In genomic region chrX:99159020-99159419, GRCm38 (mm10) we compare ENCODE assay signal across 27 mouse cellular contexts. TPM values are rescaled to one million over a fixed set of nuclear protein-coding genes. Genes with fewer than 3 reads are reported as not detected.
A peak's percentile ranks its signal among the peaks of the same experiment; 100 is the strongest.
DNase-seq lines count a peak whose midpoint lies in the region; ATAC-seq and TF ChIP-seq lines count a peak whose summit lies in the region.
"Had no signal": no experiment of that assay in that cellular context is flagged by ENCODE, and none has a peak within 500 bp of the region (broad histone marks: within the 10 kb centered on the region; RNA-seq: fewer than 3 reads in every experiment).

No protein-coding gene starts in this region.

- H3K4me3 ChIP-seq in heart, embryonic 15.5 days, result no peak overlapping the region
- no peak overlapping the region for H3K4me3 ChIP-seq in liver, postnatal 0 days (ENCODE audit: low read depth, low read length)
- no peak overlapping the region for H3K4me3 ChIP-seq in liver, embryonic 12.5 days
- H3K4me3 ChIP-seq in midbrain, embryonic 11.5 days (ENCODE audit: low read depth, low read length), result no peak overlapping the region
- no peak overlapping the region for H3K4me3 ChIP-seq in midbrain, postnatal 0 days (ENCODE audit: low read depth, low read length)
- H3K4me3 ChIP-seq: forebrain, embryonic 10.5 days; forebrain, embryonic 13.5 days; heart, embryonic 13.5 days; hindbrain, embryonic 10.5 days; hindbrain, embryonic 13.5 days had no signal

- no peaks in the 10 kb centered on the region for H3K36me3 ChIP-seq in heart, embryonic 15.5 days
- no peaks in the 10 kb centered on the region for H3K36me3 ChIP-seq in liver, postnatal 0 days (replicated peaks; ENCODE audit: insufficient read depth, low read length)
- no peaks in the 10 kb centered on the region for H3K36me3 ChIP-seq in liver, embryonic 12.5 days
- H3K36me3 ChIP-seq in midbrain, embryonic 11.5 days (ENCODE audit: control insufficient read depth, insufficient read depth, low read length), result no peaks in the 10 kb centered on the region
- no peaks in the 10 kb centered on the region for H3K36me3 ChIP-seq in midbrain, postnatal 0 days (ENCODE audit: insufficient read depth, low read length)
- H3K36me3 ChIP-seq: forebrain, embryonic 10.5 days; G1E; heart, embryonic 13.5 days; hindbrain, embryonic 10.5 days; hindbrain, embryonic 13.5 days had no signal

- WGBS in heart, embryonic 15.5 days, result 54% methylated on average over 8 of the region's 8 CpGs
- 65% methylated on average over 8 of the region's 8 CpGs for WGBS in liver, postnatal 0 days (ENCODE audit: insufficient replicate concordance)
- WGBS in liver, embryonic 12.5 days (ENCODE audit: insufficient replicate concordance), result 70% methylated on average over 8 of the region's 8 CpGs
- WGBS in midbrain, embryonic 11.5 days, result 91% methylated on average over 8 of the region's 8 CpGs
- 80% methylated on average over 8 of the region's 8 CpGs for WGBS in midbrain, postnatal 0 days

- TF ChIP-seq CTCF in liver, postnatal 0 days (IDR thresholded peaks at IDR 0.05; ENCODE audit: low read depth), result no peak
- TF ChIP-seq CTCF in midbrain, postnatal 0 days (IDR thresholded peaks at IDR 0.05), result no peak

- H3K9me3 ChIP-seq in heart, embryonic 15.5 days (replicated peaks), result no peaks in the 10 kb centered on the region
- no peaks in the 10 kb centered on the region for H3K9me3 ChIP-seq in liver, postnatal 0 days (ENCODE audit: low read length)
- no peaks in the 10 kb centered on the region for H3K9me3 ChIP-seq in liver, embryonic 12.5 days (replicated peaks)
- no peaks in the 10 kb centered on the region for H3K9me3 ChIP-seq in midbrain, embryonic 11.5 days (ENCODE audit: control insufficient read depth, low read length)
- H3K9me3 ChIP-seq in midbrain, postnatal 0 days (ENCODE audit: low read length), result no peaks in the 10 kb centered on the region
- H3K9me3 ChIP-seq: forebrain, embryonic 10.5 days; forebrain, embryonic 13.5 days; G1E; heart, embryonic 13.5 days; hindbrain, embryonic 10.5 days; hindbrain, embryonic 13.5 days had no signal

- intact Hi-C loops in heart, postnatal 14 days (cut with DNase I), result no loop called here

- no peak overlapping the region for H3K4me2 ChIP-seq in heart, embryonic 15.5 days
- H3K4me2 ChIP-seq in liver, postnatal 0 days (ENCODE audit: low read depth, low read length), result no peak overlapping the region
- H3K4me2 ChIP-seq in liver, embryonic 12.5 days, result no peak overlapping the region
- no peak overlapping the region for H3K4me2 ChIP-seq in midbrain, embryonic 11.5 days
- H3K4me2 ChIP-seq in midbrain, postnatal 0 days (ENCODE audit: low read depth, low read length, poor library complexity, severe bottlenecking), result no peak overlapping the region
- H3K4me2 ChIP-seq: forebrain, embryonic 13.5 days; heart, embryonic 13.5 days; hindbrain, embryonic 13.5 days had no signal

- no peak for TF ChIP-seq EP300 in liver, postnatal 0 days (IDR thresholded peaks at IDR 0.05; ENCODE audit: low read depth)

- no peak for DNase-seq in heart, postnatal 14 days
- DNase-seq in kidney, postnatal 10 days, result peak; percentile 11
- DNase-seq in kidney, postnatal 4 days, result no peak
- DNase-seq in liver, postnatal 0 days, result peak; percentile 52
- DNase-seq in midbrain, embryonic 11.5 days (ENCODE audit: low spot score, missing footprints), result peak; percentile 23
- no peak for DNase-seq in midbrain, postnatal 0 days (ENCODE audit: low spot score)
- DNase-seq: adrenal gland, postnatal 10 days; adrenal gland, postnatal 36 days; B cell, adult 2 months; cerebellum, adult 18-20 months; cerebellum, adult 9-10 months; cerebellum, postnatal 14 days; gastrocnemius, postnatal 10 days; gastrocnemius, postnatal 36 days; heart, postnatal 36 days had no signal

- H3K4me1 ChIP-seq in heart, embryonic 15.5 days (replicated peaks), result peaks cover 6% of the 10 kb centered on the region
- H3K4me1 ChIP-seq in liver, postnatal 0 days (ENCODE audit: insufficient read depth), result no peaks in the 10 kb centered on the region
- no peaks in the 10 kb centered on the region for H3K4me1 ChIP-seq in liver, embryonic 12.5 days
- no peaks in the 10 kb centered on the region for H3K4me1 ChIP-seq in midbrain, embryonic 11.5 days (ENCODE audit: control insufficient read depth, insufficient read depth, low read length)
- H3K4me1 ChIP-seq in midbrain, postnatal 0 days (ENCODE audit: insufficient read depth, low read length), result no peaks in the 10 kb centered on the region
- H3K4me1 ChIP-seq: forebrain, embryonic 13.5 days; hindbrain, embryonic 13.5 days had no signal

- H3K27me3 ChIP-seq in heart, embryonic 15.5 days, result peaks cover 15% of the 10 kb centered on the region
- no peaks in the 10 kb centered on the region; the same call in 1 of the 2 replicates for H3K27me3 ChIP-seq in liver, postnatal 0 days (ENCODE audit: insufficient read depth, low read length)
- peaks cover 45% of the 10 kb centered on the region for H3K27me3 ChIP-seq in liver, embryonic 12.5 days (replicated peaks)
- peaks cover 19% of the 10 kb centered on the region for H3K27me3 ChIP-seq in midbrain, embryonic 11.5 days (ENCODE audit: control insufficient read depth, insufficient read depth, low read length)
- H3K27me3 ChIP-seq in midbrain, postnatal 0 days (ENCODE audit: insufficient read depth, low read length), result peaks cover 8% of the 10 kb centered on the region; the same call in 1 of the 2 replicates
- H3K27me3 ChIP-seq: CH12.LX had no signal

- no peak overlapping the region for H3K9ac ChIP-seq in heart, embryonic 15.5 days
- no peak overlapping the region for H3K9ac ChIP-seq in liver, postnatal 0 days (replicated peaks)
- no peak overlapping the region for H3K9ac ChIP-seq in liver, embryonic 12.5 days
- H3K9ac ChIP-seq in midbrain, embryonic 11.5 days (ENCODE audit: low read length), result no peak overlapping the region
- H3K9ac ChIP-seq in midbrain, postnatal 0 days (replicated peaks; ENCODE audit: low read length, poor library complexity, severe bottlenecking), result no peak overlapping the region
- H3K9ac ChIP-seq: forebrain, embryonic 13.5 days; heart, embryonic 13.5 days; hindbrain, embryonic 13.5 days had no signal

- H3K27ac ChIP-seq in heart, embryonic 15.5 days, result no peak overlapping the region
- H3K27ac ChIP-seq in liver, postnatal 0 days (ENCODE audit: low read depth), result no peak overlapping the region
- no peak overlapping the region for H3K27ac ChIP-seq in liver, embryonic 12.5 days
- H3K27ac ChIP-seq in midbrain, embryonic 11.5 days (ENCODE audit: low read depth, low read length), result no peak overlapping the region
- no peak overlapping the region for H3K27ac ChIP-seq in midbrain, postnatal 0 days (ENCODE audit: low read depth, low read length)
- H3K27ac ChIP-seq: forebrain, embryonic 10.5 days; forebrain, embryonic 13.5 days; heart, embryonic 13.5 days; hindbrain, embryonic 10.5 days; hindbrain, embryonic 13.5 days had no signal

- peak; percentile 77; the same call in 1 of the 2 replicates for ATAC-seq in heart, embryonic 15.5 days (replicated peaks; ENCODE audit: insufficient number of reproducible peaks, insufficient read depth, low FRiP score, low read depth)
- ATAC-seq in liver, postnatal 0 days, result peak; percentile 94
- no peak for ATAC-seq in liver, embryonic 12.5 days
- ATAC-seq in midbrain, embryonic 11.5 days (ENCODE audit: low FRiP score), result no peak
- ATAC-seq in midbrain, postnatal 0 days (ENCODE audit: low FRiP score), result no peak
- ATAC-seq: forebrain, embryonic 13.5 days; forebrain, embryonic 16.5 days; hindbrain, embryonic 16.5 days; Patski had no signal

RNA-seq across cellular contexts. Expression of gene Efnb1, which starts 23.1 kb away (rescaled TPM):
- polyA plus RNA-seq in heart, embryonic 15.5 days (2015; fragmentation: Nextera tagmentation; extraction: Ambion mirVana), result 20.0 and 28.0 TPM in 2 replicates
- total RNA-seq in heart, postnatal 14 days (2021), result 10 to 100 TPM; 24.7 to 31.0 TPM
- 4.9 and 6.5 TPM in 2 replicates for polyA plus RNA-seq in liver, postnatal 0 days (2015; fragmentation: Nextera tagmentation; extraction: Ambion mirVana)
- 9.7 and 10.4 TPM in 2 replicates for polyA plus RNA-seq in liver, embryonic 12.5 days (2016; fragmentation: Nextera tagmentation; extraction: Ambion mirVana)
- polyA plus RNA-seq in midbrain, embryonic 11.5 days (2014; fragmentation: Nextera tagmentation; extraction: Ambion mirVana), result 34.7 and 38.3 TPM in 2 replicates
- 18.0 and 22.4 TPM in 2 replicates for total RNA-seq in midbrain, postnatal 0 days (2014; rRNA removed)
- 12.0 and 13.6 TPM in 2 replicates for polyA plus RNA-seq in midbrain, postnatal 0 days (2015; fragmentation: Nextera tagmentation; extraction: Ambion mirVana)
- total RNA-seq: G1E had no signal
- polyA plus RNA-seq: G1E had no signal

Comparison
In these comparisons a context has a peak if more than half of its experiments do, and no peak if none do; other contexts are left out.
1. ATAC-seq: peak in heart, embryonic 15.5 days (single experiment) and liver, postnatal 0 days (single experiment); none in liver, embryonic 12.5 days (single experiment), midbrain, embryonic 11.5 days (single experiment) and midbrain, postnatal 0 days (single experiment).
2. DNase-seq: peak in kidney, postnatal 10 days (single experiment), liver, postnatal 0 days (single experiment) and midbrain, embryonic 11.5 days (single experiment); none in heart, postnatal 14 days (0 of 2), kidney, postnatal 4 days (0 of 2) and midbrain, postnatal 0 days (single experiment).